Mouse (Mus musculus): ENCODE data around the gene Btnl10. TPM values are rescaled to one million over a fixed set of nuclear protein-coding genes. Genes with fewer than 3 reads are reported as not detected.

Gene Btnl10
- polyA plus RNA-seq, 1 experiment from 2014 or later, result 0.09 TPM

DNA sequence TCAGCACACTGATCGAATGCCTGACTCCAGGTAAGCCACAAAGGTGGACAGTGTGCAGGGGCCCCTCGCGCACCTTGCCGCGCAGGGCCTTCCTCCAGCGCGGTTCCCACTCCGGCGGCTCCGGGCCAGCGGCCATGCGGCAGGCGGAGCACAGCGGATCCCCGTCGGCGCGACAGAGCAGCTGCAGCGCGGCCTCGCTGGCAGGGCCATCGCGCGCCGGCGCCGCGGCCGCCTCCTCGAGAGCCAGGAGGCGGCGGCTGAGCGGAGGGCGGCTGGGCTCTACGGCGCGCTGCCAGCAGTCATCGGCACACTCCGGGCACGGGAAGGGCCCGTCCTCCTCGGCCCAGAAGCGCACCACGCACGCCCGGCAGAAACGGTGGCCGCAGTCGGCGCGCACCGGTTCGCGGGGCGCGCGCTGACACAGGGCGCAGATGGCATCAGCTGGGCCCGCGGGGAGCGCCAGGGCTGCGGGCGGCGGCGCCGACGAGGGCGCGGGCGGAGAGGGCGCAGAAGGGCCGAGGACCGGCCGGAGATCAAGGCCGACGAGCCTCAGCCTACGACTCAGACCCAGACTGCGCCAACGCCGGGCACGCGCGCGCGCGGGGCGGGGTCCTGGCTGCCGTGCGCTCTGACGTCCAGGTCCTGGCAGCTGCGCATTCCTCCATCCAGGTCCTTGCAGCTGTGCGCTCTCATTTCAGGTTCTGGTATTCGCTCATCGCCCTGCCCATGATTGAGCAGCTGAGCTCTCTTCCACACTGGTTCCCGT lies 20.8 kb downstream of the Btnl10 start, which contains the start of gene Rnf187:
Gene Rnf187, minus strand, starts transcription at position 595 of the 766 bp plus-strand sequence.
- Histone ChIP-seq H3K4me2 (ENCODE audit: low read length) (peak within 1 kb of the TSS; percentile 75), H3K9me3 (ENCODE audit: control insufficient read depth, low read length) (no peaks in the 10 kb centered on the region), H3K4me3 (replicated peaks; ENCODE audit: low read depth, low read length) (peak within 1 kb of the TSS; percentile 83), H3K4me1 (ENCODE audit: control insufficient read depth, insufficient read depth, low read length) (peaks cover 20% of the 10 kb centered on the region), H3K36me3 (ENCODE audit: control insufficient read depth, insufficient read depth, low read length) (peaks cover 33% of the 10 kb centered on the region), H3K9ac (replicated peaks; ENCODE audit: low read length) (peak within 1 kb of the TSS; percentile 97), H3K27me3 (ENCODE audit: control insufficient read depth, insufficient read depth, low read length) (no peaks in the 10 kb centered on the region), H3K27ac (replicated peaks; ENCODE audit: low read depth, low read length) (peak within 1 kb of the TSS; percentile 94)
- peak; percentile 96 for ATAC-seq (ENCODE audit: low FRiP score, low TSS enrichment)
- WGBS, result under 1% methylated on average over 95 of the region's 95 CpGs
- peak; percentile 97 for DNase-seq

DNA sequence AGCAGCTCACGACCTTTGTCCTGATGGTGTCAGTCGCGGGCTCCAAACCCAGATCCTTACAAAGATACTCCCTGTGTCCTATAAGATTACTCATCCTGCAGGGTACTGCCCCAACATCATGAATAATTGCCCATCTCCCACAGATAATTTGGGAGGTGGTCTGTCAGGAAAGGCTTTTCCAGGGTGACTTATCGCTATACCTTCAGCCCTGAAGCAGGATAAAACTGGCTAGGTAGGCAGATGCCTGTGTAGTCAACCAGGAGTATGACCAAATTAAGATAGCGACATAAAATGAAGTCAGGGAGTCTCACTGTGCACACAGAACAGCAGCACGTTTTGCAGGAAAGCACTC lies 21.4 kb downstream of the Btnl10 start:
- peak overlapping the region; percentile 83 for H3K4me3 ChIP-seq (replicated peaks; ENCODE audit: low read depth, low read length)
- peak overlapping the region; percentile 97 for H3K9ac ChIP-seq (replicated peaks; ENCODE audit: low read length)
- no peaks in the 10 kb centered on the region for H3K9me3 ChIP-seq (ENCODE audit: control insufficient read depth, low read length)
- WGBS, result 12% methylated on average over 6 of the region's 6 CpGs
- no peak; the same call in 1 of the 2 replicates for ATAC-seq (ENCODE audit: low FRiP score, low TSS enrichment)
- peaks cover 27% of the 10 kb centered on the region for H3K36me3 ChIP-seq (ENCODE audit: control insufficient read depth, insufficient read depth, low read length)
- no peak for DNase-seq
- no peaks in the 10 kb centered on the region for H3K27me3 ChIP-seq (ENCODE audit: control insufficient read depth, insufficient read depth, low read length)
- H3K4me2 ChIP-seq (ENCODE audit: low read length), result peak overlapping the region; percentile 75
- H3K4me1 ChIP-seq (ENCODE audit: control insufficient read depth, insufficient read depth, low read length), result peaks cover 20% of the 10 kb centered on the region
- peak overlapping the region; percentile 94 for H3K27ac ChIP-seq (replicated peaks; ENCODE audit: low read depth, low read length)

DNA sequence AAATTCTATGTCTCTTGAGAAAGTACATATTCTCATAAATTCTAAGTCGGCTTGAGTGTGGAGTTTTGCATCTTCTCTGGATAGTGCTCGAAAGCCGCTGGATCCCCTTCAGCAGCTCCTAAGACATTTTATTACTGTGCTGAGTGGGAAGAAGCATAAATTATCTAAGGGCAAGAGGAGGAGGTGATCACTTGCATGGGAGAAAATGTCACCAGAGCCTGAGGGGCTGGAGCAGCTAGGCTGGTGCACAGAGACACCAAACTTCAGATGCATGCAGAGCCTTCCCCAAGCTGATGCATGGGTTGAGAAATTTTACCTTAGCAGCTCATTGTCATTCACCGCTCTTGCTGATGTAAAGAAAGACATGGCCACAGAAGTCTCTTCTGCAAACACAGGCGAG lies 26.4 kb downstream of the Btnl10 start:
- Histone ChIP-seq H3K4me3 (replicated peaks; ENCODE audit: low read depth, low read length) (no peak overlapping the region), H3K27ac (replicated peaks; ENCODE audit: low read depth, low read length) (no peak overlapping the region), H3K9ac (replicated peaks; ENCODE audit: low read length) (no peak overlapping the region), H3K36me3 (ENCODE audit: control insufficient read depth, insufficient read depth, low read length) (no peaks in the 10 kb centered on the region), H3K4me1 (ENCODE audit: control insufficient read depth, insufficient read depth, low read length) (peaks cover 11% of the 10 kb centered on the region; the same call in 1 of the 2 replicates), H3K9me3 (ENCODE audit: control insufficient read depth, low read length) (no peaks in the 10 kb centered on the region), H3K4me2 (ENCODE audit: low read length) (no peak overlapping the region), H3K27me3 (ENCODE audit: control insufficient read depth, insufficient read depth, low read length) (no peaks in the 10 kb centered on the region)
- 76% methylated on average over 5 of the region's 5 CpGs for WGBS
- no peak for ATAC-seq (ENCODE audit: low FRiP score, low TSS enrichment)
- no peak for DNase-seq

DNA sequence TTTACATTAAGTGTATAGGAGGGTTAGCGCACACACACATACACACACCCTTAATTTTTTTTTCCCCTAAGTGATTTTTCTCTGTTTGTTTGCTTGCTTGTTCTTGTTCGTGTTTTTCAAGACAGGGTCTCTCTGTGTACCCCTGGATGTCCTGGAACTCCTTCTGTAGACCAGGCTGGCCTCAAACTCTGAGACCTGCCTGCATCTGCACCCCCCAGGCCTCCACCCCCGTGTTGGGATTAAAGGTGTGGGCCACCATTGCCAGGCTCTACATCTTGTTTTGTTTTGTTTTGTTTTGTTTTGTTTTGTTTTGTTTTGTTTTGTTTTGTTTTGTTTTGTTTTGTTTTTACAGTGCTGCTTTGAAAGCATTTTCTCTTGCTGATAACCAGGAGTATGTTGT lies 29.6 kb downstream of the Btnl10 start:
- peak overlapping the region; percentile 99 for H3K27ac ChIP-seq (replicated peaks; ENCODE audit: low read depth, low read length)
- ATAC-seq (ENCODE audit: low FRiP score, low TSS enrichment) (no peak), DNase-seq (no peak)
- peak overlapping the region; percentile 82 for H3K9ac ChIP-seq (replicated peaks; ENCODE audit: low read length)
- no peaks in the 10 kb centered on the region for H3K27me3 ChIP-seq (ENCODE audit: control insufficient read depth, insufficient read depth, low read length)
- WGBS, result 78% methylated on average over 3 of the region's 3 CpGs
- H3K36me3 ChIP-seq (ENCODE audit: control insufficient read depth, insufficient read depth, low read length), result no peaks in the 10 kb centered on the region
- H3K4me3 ChIP-seq (replicated peaks; ENCODE audit: low read depth, low read length), result peak overlapping the region; percentile 61
- no peaks in the 10 kb centered on the region for H3K9me3 ChIP-seq (ENCODE audit: control insufficient read depth, low read length)
- H3K4me2 ChIP-seq (ENCODE audit: low read length), result peak overlapping the region; percentile 75
- H3K4me1 ChIP-seq (ENCODE audit: control insufficient read depth, insufficient read depth, low read length), result peaks cover 21% of the 10 kb centered on the region

DNA sequence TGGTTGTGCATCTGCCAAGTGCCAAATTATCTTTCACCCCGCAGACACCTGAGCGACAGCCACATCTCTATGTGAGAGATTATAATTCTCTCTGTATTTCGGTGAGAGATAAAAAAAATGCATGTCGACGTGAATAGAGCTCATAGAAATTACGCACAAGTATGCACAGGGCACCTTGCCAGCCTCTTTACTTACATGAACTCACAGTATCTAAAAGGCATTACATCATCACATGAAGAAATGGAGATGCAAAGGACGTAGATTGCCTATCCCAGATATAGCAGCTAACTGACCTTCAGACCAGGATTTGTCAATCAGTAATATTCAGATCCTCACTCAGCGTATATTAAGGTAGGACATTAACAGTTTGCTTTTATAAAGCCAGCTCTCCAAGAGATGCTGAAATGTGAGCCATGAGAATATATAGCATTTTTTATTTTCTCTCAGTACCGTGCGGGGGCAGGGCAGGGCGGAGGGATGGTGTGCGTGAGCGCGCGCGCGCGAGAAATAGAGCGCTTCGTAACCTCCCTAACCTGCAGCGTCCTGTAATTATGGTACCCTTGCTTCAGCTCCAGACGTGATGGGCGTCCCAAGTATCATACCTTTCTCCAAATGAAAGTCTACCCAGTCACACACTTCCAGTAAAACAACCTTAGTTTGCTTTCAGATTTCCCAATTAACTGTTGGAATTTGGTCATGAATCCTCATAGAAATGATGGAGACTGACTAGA lies 30.3 kb downstream of the Btnl10 start:
- H3K4me2 ChIP-seq (ENCODE audit: low read length), result peak overlapping the region; percentile 75
- H3K36me3 ChIP-seq (ENCODE audit: control insufficient read depth, insufficient read depth, low read length), result no peaks in the 10 kb centered on the region
- H3K27me3 ChIP-seq (ENCODE audit: control insufficient read depth, insufficient read depth, low read length), result no peaks in the 10 kb centered on the region
- peak overlapping the region; percentile 61 for H3K4me3 ChIP-seq (replicated peaks; ENCODE audit: low read depth, low read length)
- H3K9me3 ChIP-seq (ENCODE audit: control insufficient read depth, low read length), result no peaks in the 10 kb centered on the region
- H3K9ac ChIP-seq (replicated peaks; ENCODE audit: low read length), result peak overlapping the region; percentile 82
- ATAC-seq (ENCODE audit: low FRiP score, low TSS enrichment) (peak; percentile 70), DNase-seq (peak; percentile 86)
- H3K27ac ChIP-seq (replicated peaks; ENCODE audit: low read depth, low read length), result peak overlapping the region; percentile 99
- peaks cover 24% of the 10 kb centered on the region for H3K4me1 ChIP-seq (ENCODE audit: control insufficient read depth, insufficient read depth, low read length)
- WGBS, result 9% methylated on average over 23 of the region's 23 CpGs

DNA sequence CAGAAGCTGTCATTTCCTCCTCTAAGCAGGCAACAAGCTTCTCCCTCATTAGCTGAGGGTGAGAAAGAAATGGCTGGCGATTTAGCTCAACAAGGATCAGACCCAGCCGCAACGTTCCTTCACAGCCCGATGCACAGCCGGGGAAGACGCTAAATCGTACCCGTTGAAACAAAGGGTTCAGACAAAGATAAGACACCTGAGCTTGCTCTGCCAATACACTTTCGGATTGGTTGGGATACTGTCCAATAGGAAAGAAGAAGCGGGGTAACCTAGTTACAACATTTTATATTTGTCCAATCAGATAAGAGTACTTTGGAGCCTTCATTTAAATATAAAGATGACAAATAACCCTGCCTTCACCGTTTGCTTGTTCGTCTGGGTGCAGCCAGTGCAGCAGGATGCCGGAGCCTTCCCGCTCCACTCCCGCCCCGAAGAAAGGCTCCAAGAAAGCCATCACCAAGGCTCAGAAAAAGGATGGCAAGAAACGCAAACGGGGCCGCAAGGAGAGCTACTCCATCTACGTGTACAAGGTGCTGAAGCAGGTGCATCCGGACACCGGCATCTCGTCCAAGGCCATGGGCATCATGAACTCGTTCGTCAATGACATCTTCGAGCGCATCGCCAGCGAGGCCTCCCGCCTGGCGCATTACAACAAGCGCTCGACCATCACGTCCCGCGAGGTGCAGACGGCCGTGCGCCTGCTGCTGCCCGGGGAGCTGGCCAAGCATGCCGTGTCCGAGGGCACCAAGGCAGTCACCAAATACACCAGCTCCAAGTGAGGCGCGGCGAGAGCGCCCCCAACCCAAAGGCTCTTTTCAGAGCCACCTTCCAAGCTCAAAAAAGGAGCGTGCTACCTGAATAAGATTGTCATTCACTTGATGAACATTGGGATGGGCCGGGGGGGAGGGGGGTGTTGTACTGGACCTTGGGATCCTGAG lies 31.1 kb downstream of the Btnl10 start, which contains the start of gene Hist3h2ba:
Gene Hist3h2ba, plus strand, starts transcription at position 379 of the 938 bp plus-strand sequence.
- H3K4me1 ChIP-seq (ENCODE audit: control insufficient read depth, insufficient read depth, low read length), result peaks cover 26% of the 10 kb centered on the region
- H3K4me2 ChIP-seq (ENCODE audit: low read length), result peak within 1 kb of the TSS; percentile 75
- DNase-seq, result peak; percentile 94
- H3K9ac ChIP-seq (replicated peaks; ENCODE audit: low read length), result peak within 1 kb of the TSS; percentile 98
- H3K27me3 ChIP-seq (ENCODE audit: control insufficient read depth, insufficient read depth, low read length), result no peaks in the 10 kb centered on the region
- ATAC-seq (ENCODE audit: low FRiP score, low TSS enrichment), result peak; percentile 91
- H3K9me3 ChIP-seq (ENCODE audit: control insufficient read depth, low read length), result no peaks in the 10 kb centered on the region
- peak within 1 kb of the TSS; percentile 99 for H3K27ac ChIP-seq (replicated peaks; ENCODE audit: low read depth, low read length)
- H3K4me3 ChIP-seq (replicated peaks; ENCODE audit: low read depth, low read length), result peak within 1 kb of the TSS; percentile 61
- no peaks in the 10 kb centered on the region for H3K36me3 ChIP-seq (ENCODE audit: control insufficient read depth, insufficient read depth, low read length)
- WGBS, result under 1% methylated on average over 48 of the region's 48 CpGs

DNA sequence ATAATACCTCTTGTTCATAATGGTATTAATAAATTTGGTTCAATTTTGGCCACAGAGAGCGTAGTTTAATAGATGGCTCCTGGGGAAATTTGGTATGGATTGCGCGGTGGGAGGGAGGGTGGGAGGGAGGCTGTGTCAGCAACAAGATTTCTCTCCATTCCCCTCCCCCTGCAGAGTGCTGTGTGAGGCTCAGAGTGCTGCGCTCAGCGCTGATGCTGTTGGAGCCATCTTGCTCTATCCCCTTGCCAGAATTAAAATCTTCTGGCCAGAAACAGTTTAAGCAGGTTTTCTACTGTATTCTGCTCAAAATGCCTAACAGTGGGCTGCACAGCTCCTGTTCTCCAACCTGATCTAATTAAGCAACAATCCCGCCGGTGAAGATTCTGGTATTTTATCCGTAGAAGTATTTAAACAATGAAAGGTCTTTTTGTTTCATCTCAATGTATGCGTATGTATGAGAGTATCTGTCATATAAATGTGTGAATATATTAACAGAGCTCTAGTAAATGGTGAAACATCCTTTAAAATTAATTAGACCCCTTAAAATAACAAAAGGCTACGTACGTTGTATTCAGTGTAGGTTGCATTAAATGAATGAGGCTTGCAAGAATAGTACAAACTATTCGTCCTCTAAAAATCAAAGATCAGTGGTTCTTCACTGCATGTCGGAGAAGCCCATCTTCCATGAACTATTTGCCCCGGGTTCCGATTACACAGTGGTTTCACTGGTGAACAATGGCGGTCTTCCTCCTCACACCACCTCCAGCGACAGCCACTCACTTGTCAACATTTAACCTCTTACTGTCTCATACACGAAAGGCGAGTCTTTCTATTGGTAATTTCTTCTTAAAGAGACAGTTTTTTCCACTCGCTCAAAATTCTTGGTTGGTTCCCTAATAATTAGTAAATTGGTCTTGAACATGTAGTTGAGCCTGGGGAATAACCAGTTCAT lies 32.0 kb downstream of the Btnl10 start:
- peak overlapping the region; percentile 75 for H3K4me2 ChIP-seq (ENCODE audit: low read length)
- DNase-seq (peak; percentile 88), ATAC-seq (ENCODE audit: low FRiP score, low TSS enrichment) (peak; percentile 57; the same call in 1 of the 2 replicates)
- H3K4me3 ChIP-seq (replicated peaks; ENCODE audit: low read depth, low read length), result peak overlapping the region; percentile 61
- no peaks in the 10 kb centered on the region for H3K9me3 ChIP-seq (ENCODE audit: control insufficient read depth, low read length)
- peaks cover 26% of the 10 kb centered on the region for H3K4me1 ChIP-seq (ENCODE audit: control insufficient read depth, insufficient read depth, low read length)
- peak overlapping the region; percentile 98 for H3K9ac ChIP-seq (replicated peaks; ENCODE audit: low read length)
- 1% methylated on average over 20 of the region's 20 CpGs for WGBS
- H3K27ac ChIP-seq (replicated peaks; ENCODE audit: low read depth, low read length), result peak overlapping the region; percentile 99
- H3K27me3 ChIP-seq (ENCODE audit: control insufficient read depth, insufficient read depth, low read length), result no peaks in the 10 kb centered on the region
- no peaks in the 10 kb centered on the region for H3K36me3 ChIP-seq (ENCODE audit: control insufficient read depth, insufficient read depth, low read length)

Data from midbrain, embryonic 14.5 days (tissue).